Mouse (Mus musculus) layer of hippocampus, adult 2 months (tissue): ENCODE data around the gene Olfr799. TPM values are rescaled to one million over a fixed set of nuclear protein-coding genes. Genes with fewer than 3 reads are reported as not detected.

ENCODE experiments used
- DNase-seq, 2 experiments: peaks; one replicate each; pipeline ENCODE4 v3.0.0; 2022; ENCODE audit warnings: low spot score in 2 of 2
- H3K27ac ChIP-seq: fragments of 200-600 bp; 2 replicates; pipeline ENCODE4 v1.8.1; 2022
- H3K4me3 ChIP-seq: fragments of 200-600 bp; 2 replicates; pipeline ENCODE4 v1.8.1; 2022; ENCODE audit warnings: mild to moderate bottlenecking
- CTCF ChIP-seq: fragments of 200-600 bp; conservative IDR thresholded peaks from 2 replicates; pipeline ENCODE4 v1.8.1; 2022; ENCODE audit warnings: antibody characterized with exemption, mild to moderate bottlenecking, moderate library complexity
- long read RNA-seq, 2 experiments: library from polyadenylated mRNA; stranded (forward); transcript quantifications; one replicate each; pipeline ENCODE4 v2.0.0; 2021; ENCODE audit warnings: borderline mapping rate in 2 of 2
- total RNA-seq, 2 experiments: library from RNA; stranded (reverse); gene quantifications; 2 replicates each; pipeline ENCODE4 v1.2.3; 2021

Olfr799 gene
- total RNA-seq: not detected
- long read RNA-seq, experiment 1: 0 reads
- long read RNA-seq, experiment 2: 0 reads

DNA sequence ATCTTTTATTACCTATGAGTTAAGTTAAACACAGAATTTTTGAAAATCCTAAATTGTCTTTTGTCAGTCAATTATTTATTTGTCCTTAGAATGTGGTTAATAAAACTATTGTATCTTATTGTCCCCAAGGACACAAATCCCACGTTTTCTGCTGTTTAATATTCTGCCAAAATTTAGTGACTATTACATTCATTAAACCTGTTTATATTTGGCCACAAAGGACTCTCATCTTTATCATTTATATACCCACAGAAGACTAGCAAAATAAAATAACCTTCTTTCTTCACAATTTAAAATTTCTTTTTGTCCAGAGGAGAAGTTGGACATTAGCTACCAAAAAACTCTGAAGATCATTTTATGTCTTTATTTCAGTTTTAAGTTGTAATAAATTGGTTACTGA lies at the start of gene Olfr799:
Gene Olfr799 (plus strand): TSS at position 301 of the 400 bp plus-strand sequence.
- no peak for TF ChIP-seq CTCF
- Histone ChIP-seq H3K27ac (no peak within 1 kb of the TSS), H3K4me3 (no peak within 1 kb of the TSS)
- DNase-seq: no peak

DNA sequence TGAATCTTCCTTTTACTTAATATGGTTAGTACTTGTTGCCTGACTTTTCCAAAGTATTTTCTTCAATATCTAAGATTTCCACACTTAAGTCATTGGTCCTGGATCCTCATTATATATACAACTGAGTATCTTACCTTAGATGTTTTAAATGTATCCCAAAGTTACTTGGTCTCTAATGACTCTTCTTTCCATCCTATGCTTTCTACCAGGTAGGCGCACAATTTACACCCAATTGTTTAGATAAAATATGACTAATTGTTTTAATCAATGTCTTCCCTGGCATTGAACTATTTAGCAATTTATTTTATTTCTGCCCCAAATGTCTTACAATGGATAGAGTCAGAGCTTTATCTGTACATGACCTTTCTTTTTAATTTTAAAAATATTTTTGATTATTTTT lies 24.8 kb upstream of the Olfr799 start, which contains the start of gene Olfr796:
Gene Olfr796 (minus strand): TSS at position 101 of the 400 bp plus-strand sequence.
- Histone ChIP-seq H3K27ac (no peak within 1 kb of the TSS), H3K4me3 (no peak within 1 kb of the TSS)
- no peak for DNase-seq
- TF ChIP-seq CTCF: no peak

- no peak for TF ChIP-seq CTCF
- Histone ChIP-seq H3K4me3 (no peak overlapping the region), H3K27ac (no peak overlapping the region)
- no peak for DNase-seq
These were observed 15.6 kb upstream of the Olfr799 start for GRCm38 (mm10) chr10:129621724-129622123.

DNA sequence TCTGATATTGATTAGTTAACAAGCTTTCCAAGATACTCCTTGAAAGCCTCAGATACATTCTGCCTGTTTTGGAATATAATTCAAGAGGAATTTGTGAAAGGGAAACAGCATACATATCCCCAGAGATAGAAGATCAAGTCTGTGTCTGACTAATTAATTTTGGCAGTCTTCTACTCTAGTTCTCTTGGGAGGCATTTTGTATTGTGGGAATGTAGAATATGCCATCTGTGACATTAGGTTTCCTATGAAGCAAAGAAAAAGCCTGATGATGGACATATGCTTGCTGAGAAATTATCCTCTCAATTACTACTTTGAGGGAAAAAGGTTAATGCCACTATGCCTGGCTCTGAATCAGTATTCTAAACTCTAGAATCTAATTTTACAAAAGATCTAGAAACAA lies 14.0 kb upstream of the Olfr799 start:
- Histone ChIP-seq H3K4me3 (no peak overlapping the region), H3K27ac (no peak overlapping the region)
- DNase-seq: no peak
- TF ChIP-seq CTCF: no peak

DNA sequence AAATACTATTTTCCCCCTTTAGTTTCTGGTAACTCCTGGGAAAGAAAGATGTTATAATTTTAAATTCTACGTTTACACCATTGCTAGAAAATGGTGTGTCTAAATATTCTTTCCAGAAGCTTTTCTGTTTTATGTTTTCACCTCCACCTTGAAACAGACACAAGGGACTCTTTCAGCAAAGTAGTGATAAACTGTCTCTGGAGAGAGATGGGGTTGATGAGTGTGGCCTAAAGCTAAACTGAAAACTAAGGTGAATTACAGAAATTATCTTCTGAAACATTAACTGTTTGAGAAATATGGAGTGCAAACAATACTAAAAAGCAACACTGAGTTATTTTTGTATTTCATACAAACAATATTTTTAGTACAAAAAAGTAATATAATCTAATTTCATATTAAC lies 9.4 kb upstream of the Olfr799 start, which contains the start of gene Olfr798:
Gene Olfr798 (minus strand): TSS at position 101 of the 400 bp plus-strand sequence.
- Histone ChIP-seq H3K27ac (no peak within 1 kb of the TSS), H3K4me3 (no peak within 1 kb of the TSS)
- no peak for TF ChIP-seq CTCF
- no peak for DNase-seq

DNA sequence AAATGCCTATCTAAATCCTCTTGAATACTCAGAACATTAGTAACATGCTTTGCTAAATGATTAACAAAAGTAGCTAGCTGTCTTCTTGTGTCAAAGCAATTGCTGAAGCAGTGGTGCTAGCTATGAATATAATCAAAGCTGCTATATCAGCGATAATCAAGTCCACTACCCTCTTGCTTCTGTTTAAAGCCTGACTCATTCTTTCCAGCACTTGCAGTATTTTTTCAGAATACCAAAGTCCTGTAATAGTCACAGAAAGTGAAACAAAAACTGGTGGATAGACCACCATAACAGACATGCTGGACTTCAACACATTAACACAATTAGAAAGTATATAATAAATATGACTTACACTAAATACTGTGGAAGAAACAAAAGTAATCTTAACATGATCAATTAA lies 14.5 kb downstream of the Olfr799 start:
- no peak for TF ChIP-seq CTCF
- Histone ChIP-seq H3K4me3 (no peak overlapping the region), H3K27ac (no peak overlapping the region)
- no peak for DNase-seq

GRCm38 (mm10) chr10:129657394-129657793 lies 20.1 kb downstream of the Olfr799 start, which contains the start of gene Olfr800:
Gene Olfr800 (plus strand): TSS chr10:129657694.
- no peak within 1 kb of the TSS for H3K27ac ChIP-seq
- H3K4me3 ChIP-seq: no peak within 1 kb of the TSS
- TF ChIP-seq CTCF: no peak
- DNase-seq: no peak

DNA sequence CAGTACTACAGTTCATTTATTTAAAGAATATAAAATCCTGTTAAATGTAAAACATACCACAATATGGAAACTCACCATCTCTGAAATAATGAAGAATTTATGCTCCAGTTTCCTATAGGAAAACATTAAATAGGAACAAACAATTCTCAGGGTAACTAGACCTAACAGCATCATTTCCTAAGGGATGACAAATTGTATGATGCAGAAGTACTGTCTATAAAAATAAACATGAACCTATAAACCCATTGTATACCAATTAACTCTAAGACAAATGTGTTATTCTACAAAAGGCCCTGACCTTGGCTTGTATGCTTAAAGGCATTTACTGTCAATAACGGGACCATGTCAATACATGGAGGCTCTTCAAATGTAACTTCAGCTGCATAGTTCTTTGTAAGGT lies 36.5 kb downstream of the Olfr799 start, which contains the start of gene Olfr801:
Gene Olfr801 (minus strand): TSS at position 101 of the 400 bp plus-strand sequence.
- H3K27ac ChIP-seq: no peak within 1 kb of the TSS
- TF ChIP-seq CTCF: no peak
- no peak within 1 kb of the TSS for H3K4me3 ChIP-seq
- no peak for DNase-seq

GRCm38 (mm10) chr10:129688069-129688468 lies 50.8 kb downstream of the Olfr799 start, which contains the start of gene Olfr802:
Gene Olfr802 (minus strand): TSS chr10:129688169.
- Histone ChIP-seq H3K27ac (no peak within 1 kb of the TSS), H3K4me3 (no peak within 1 kb of the TSS)
- no peak for DNase-seq
- no peak for TF ChIP-seq CTCF

GRCm38 (mm10) chr10:129694186-129694585 lies 56.9 kb downstream of the Olfr799 start, which contains the start of gene Olfr803:
Gene Olfr803 (minus strand): TSS chr10:129694286.
- H3K27ac ChIP-seq: no peak within 1 kb of the TSS
- H3K4me3 ChIP-seq: no peak within 1 kb of the TSS
- TF ChIP-seq CTCF: no peak
- no peak for DNase-seq

Other genes with a start within 250 kb of the Olfr799 start
- not detected for gene Olfr785, start 232.1 kb upstream of the Olfr799 start, total RNA-seq
- not detected for gene Olfr786, start 210.2 kb upstream of the Olfr799 start, total RNA-seq
- not detected for gene Olfr787, start 175.6 kb upstream of the Olfr799 start, total RNA-seq
- gene Olfr788, start 166.5 kb upstream of the Olfr799 start, total RNA-seq: not detected
- not detected for gene Olfr789, start 152.7 kb upstream of the Olfr799 start, total RNA-seq
- gene Olfr790, start 139.0 kb upstream of the Olfr799 start, total RNA-seq: not detected
- gene Olfr791, start 115.7 kb upstream of the Olfr799 start, total RNA-seq: not detected
- not detected for gene Olfr792, start 98.3 kb upstream of the Olfr799 start, total RNA-seq
- not detected for gene Olfr794, start 69.8 kb upstream of the Olfr799 start, total RNA-seq
- gene Olfr796, start 24.9 kb upstream of the Olfr799 start, total RNA-seq: not detected
- not detected for gene Olfr798, start 9.6 kb upstream of the Olfr799 start, total RNA-seq
- gene Olfr800, start 20.2 kb downstream of the Olfr799 start, total RNA-seq: not detected
- not detected for gene Olfr801, start 36.4 kb downstream of the Olfr799 start, total RNA-seq
- gene Olfr802, start 50.7 kb downstream of the Olfr799 start, total RNA-seq: not detected
- not detected for gene Olfr803, start 56.8 kb downstream of the Olfr799 start, total RNA-seq
- not detected for gene Olfr804, start 65.7 kb downstream of the Olfr799 start, total RNA-seq
- gene Olfr805, start 91.9 kb downstream of the Olfr799 start, total RNA-seq: not detected
- gene Olfr806, start 104.4 kb downstream of the Olfr799 start, total RNA-seq: not detected
- gene Olfr807, start 120.3 kb downstream of the Olfr799 start, total RNA-seq: not detected
- not detected for gene Olfr808, start 128.0 kb downstream of the Olfr799 start, total RNA-seq
- not detected for gene Olfr809, start 137.2 kb downstream of the Olfr799 start, total RNA-seq
- not detected for gene Olfr810, start 157.4 kb downstream of the Olfr799 start, total RNA-seq
- gene Olfr811, start 166.9 kb downstream of the Olfr799 start, total RNA-seq: not detected
- gene Olfr812, start 208.6 kb downstream of the Olfr799 start, total RNA-seq: not detected
- not detected for gene Olfr813, start 217.9 kb downstream of the Olfr799 start, total RNA-seq
- not detected for gene Olfr814, start 242.4 kb downstream of the Olfr799 start, total RNA-seq